Mouse (Mus musculus) liver, embryonic 14.5 days (tissue): ENCODE measurements around the gene Tor1aip1.

ENCODE experiments used
- CTCF ChIP-seq: IDR thresholded peaks from 2 replicates; pipeline ENCODE4 v1.5.1; 2016; ENCODE audit warnings: antibody characterized with exemption, low read depth, control low read depth
- EP300 ChIP-seq: IDR thresholded peaks from 2 replicates; pipeline ENCODE4 v1.6.1; 2016; ENCODE audit warnings: antibody characterized with exemption, low read depth

DNA sequence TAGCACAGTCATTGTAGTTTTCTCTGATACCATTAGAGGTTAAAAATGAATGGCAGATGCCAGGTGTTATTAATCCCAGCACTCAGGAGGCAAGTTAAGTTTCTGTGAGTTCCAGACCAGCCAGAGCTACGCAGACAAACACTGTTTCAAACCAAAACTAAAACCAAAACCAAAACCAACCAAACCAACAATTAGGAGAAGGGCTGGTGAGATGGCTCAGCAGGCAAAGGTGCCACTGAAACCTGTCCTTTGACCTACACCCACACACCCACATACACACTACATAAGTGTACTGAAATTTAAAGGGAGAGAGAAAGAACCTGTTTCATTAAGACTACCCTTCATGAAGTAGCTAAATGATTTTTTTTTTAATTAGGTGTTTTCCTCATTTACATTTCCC lies 27.3 kb downstream of the Tor1aip1 start:
- TF ChIP-seq CTCF = no peak
- no peak for TF ChIP-seq EP300
